Mouse (Mus musculus): ENCODE data around the gene Adam10. TPM values are rescaled to one million over a fixed set of nuclear protein-coding genes. Genes with fewer than 3 reads are reported as not detected.

The Adam10 gene
- total and polyA plus RNA-seq, 2 experiments from 2014 or later: 16.9 to 40.1 TPM

DNA sequence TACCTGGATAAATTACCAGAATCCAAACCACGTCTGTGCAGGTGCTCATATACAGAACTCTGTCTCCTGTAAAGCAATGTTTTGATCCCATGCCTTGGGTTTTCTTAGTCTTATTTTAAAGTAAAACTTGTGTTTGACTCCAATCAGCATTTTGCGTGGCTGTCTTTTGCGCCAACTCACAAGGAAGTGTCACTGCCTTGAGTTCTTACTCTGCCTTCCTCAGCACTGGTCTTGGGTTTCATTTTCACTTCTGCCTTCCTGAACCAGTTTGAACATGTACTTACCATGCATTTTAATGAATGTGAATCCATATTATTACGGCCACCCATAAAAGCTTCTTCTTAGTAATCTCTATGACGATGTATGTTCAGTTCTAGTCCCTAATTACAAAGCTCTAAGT is 82.2 kb downstream of the Adam10 start:
- Histone ChIP-seq H3K9ac (replicated peaks; ENCODE audit: low read length) (no peak overlapping the region), H3K27me3 (ENCODE audit: insufficient read depth, low read length) (no peaks in the 10 kb centered on the region), H3K4me2 (ENCODE audit: low read depth, low read length) (no peak overlapping the region), H3K4me1 (ENCODE audit: insufficient read depth, low read length) (no peaks in the 10 kb centered on the region), H3K36me3 (ENCODE audit: insufficient read depth, low read length) (peaks cover 16% of the 10 kb centered on the region; the same call in 1 of the 2 replicates), H3K4me3 (ENCODE audit: low read length) (no peak overlapping the region), H3K27ac (no peak overlapping the region), H3K9me3 (ENCODE audit: low read length) (no peaks in the 10 kb centered on the region)
- DNase-seq (ENCODE audit: low spot score): no peak
- TF ChIP-seq CTCF (IDR thresholded peaks at IDR 0.05; ENCODE audit: low read depth): no peak
- ATAC-seq: no peak
- WGBS: 89% methylated on average over 5 of the region's 5 CpGs

GRCm38 (mm10) chr9:70775517-70775916 is 96.7 kb downstream of the Adam10 start:
- ATAC-seq (no peak), DNase-seq (ENCODE audit: low spot score) (no peak)
- H3K36me3 ChIP-seq (ENCODE audit: insufficient read depth, low read length): peaks cover 3% of the 10 kb centered on the region; the same call in 1 of the 2 replicates
- no peaks in the 10 kb centered on the region for H3K9me3 ChIP-seq (ENCODE audit: low read length)
- H3K27me3 ChIP-seq (ENCODE audit: insufficient read depth, low read length): no peaks in the 10 kb centered on the region
- H3K27ac ChIP-seq: no peak overlapping the region
- H3K9ac ChIP-seq (replicated peaks; ENCODE audit: low read length): no peak overlapping the region
- H3K4me3 ChIP-seq (ENCODE audit: low read length): no peak overlapping the region
- WGBS: 99% methylated on average over 2 of the region's 2 CpGs
- H3K4me1 ChIP-seq (ENCODE audit: insufficient read depth, low read length): no peaks in the 10 kb centered on the region
- no peak overlapping the region for H3K4me2 ChIP-seq (ENCODE audit: low read depth, low read length)
- TF ChIP-seq CTCF (IDR thresholded peaks at IDR 0.05; ENCODE audit: low read depth): no peak

GRCm38 (mm10) chr9:70782191-70782590 is 103.4 kb downstream of the Adam10 start:
- H3K9me3 ChIP-seq (ENCODE audit: low read length): no peaks in the 10 kb centered on the region
- H3K4me3 ChIP-seq (ENCODE audit: low read length): no peak overlapping the region
- no peak for ATAC-seq
- H3K27me3 ChIP-seq (ENCODE audit: insufficient read depth, low read length): no peaks in the 10 kb centered on the region
- DNase-seq (ENCODE audit: low spot score): no peak
- no peak overlapping the region for H3K4me2 ChIP-seq (ENCODE audit: low read depth, low read length)
- WGBS: 76% methylated on average over 3 of the region's 3 CpGs
- no peaks in the 10 kb centered on the region for H3K4me1 ChIP-seq (ENCODE audit: insufficient read depth, low read length)
- TF ChIP-seq CTCF (IDR thresholded peaks at IDR 0.05; ENCODE audit: low read depth): no peak
- peaks cover 3% of the 10 kb centered on the region; the same call in 1 of the 2 replicates for H3K36me3 ChIP-seq (ENCODE audit: insufficient read depth, low read length)
- no peak overlapping the region for H3K27ac ChIP-seq
- H3K9ac ChIP-seq (replicated peaks; ENCODE audit: low read length): no peak overlapping the region

- no peak overlapping the region for H3K9ac ChIP-seq (replicated peaks; ENCODE audit: low read length)
- no peaks in the 10 kb centered on the region for H3K9me3 ChIP-seq (ENCODE audit: low read length)
- no peak for DNase-seq (ENCODE audit: low spot score)
- no peak overlapping the region for H3K4me3 ChIP-seq (ENCODE audit: low read length)
- no peak for ATAC-seq
- no peaks in the 10 kb centered on the region for H3K36me3 ChIP-seq (ENCODE audit: insufficient read depth, low read length)
- no peaks in the 10 kb centered on the region for H3K4me1 ChIP-seq (ENCODE audit: insufficient read depth, low read length)
- H3K4me2 ChIP-seq (ENCODE audit: low read depth, low read length): no peak overlapping the region
- WGBS: 58% methylated on average over 7 of the region's 7 CpGs
- H3K27ac ChIP-seq: no peak overlapping the region
- no peaks in the 10 kb centered on the region for H3K27me3 ChIP-seq (ENCODE audit: insufficient read depth, low read length)
- TF ChIP-seq CTCF (IDR thresholded peaks at IDR 0.05; ENCODE audit: low read depth): no peak
Measured at GRCm38 (mm10) chr9:70788705-70789104, 109.9 kb downstream of the Adam10 start.

GRCm38 (mm10) chr9:70790621-70791020 is 111.8 kb downstream of the Adam10 start:
- WGBS: 82% methylated on average over 4 of the region's 4 CpGs
- H3K4me3 ChIP-seq (ENCODE audit: low read length): no peak overlapping the region

GRCm38 (mm10) chr9:70794643-70795438 is 116.0 kb downstream of the Adam10 start:
- DNase-seq (ENCODE audit: low spot score): peak; percentile 18
- Histone ChIP-seq H3K27ac (no peak overlapping the region), H3K4me2 (ENCODE audit: low read depth, low read length) (no peak overlapping the region), H3K36me3 (ENCODE audit: insufficient read depth, low read length) (no peaks in the 10 kb centered on the region), H3K9me3 (ENCODE audit: low read length) (no peaks in the 10 kb centered on the region), H3K4me1 (ENCODE audit: insufficient read depth, low read length) (no peaks in the 10 kb centered on the region), H3K27me3 (ENCODE audit: insufficient read depth, low read length) (no peaks in the 10 kb centered on the region), H3K4me3 (ENCODE audit: low read length) (no peak overlapping the region), H3K9ac (replicated peaks; ENCODE audit: low read length) (no peak overlapping the region)
- 68% methylated on average over 15 of the region's 15 CpGs for WGBS
- TF ChIP-seq CTCF (IDR thresholded peaks at IDR 0.05; ENCODE audit: low read depth): no peak
- no peak for ATAC-seq

More at GRCm38 (mm10) chr9:70790621-70791020, 111.8 kb downstream of the Adam10 start:
- Histone ChIP-seq H3K27me3 (ENCODE audit: insufficient read depth, low read length) (no peaks in the 10 kb centered on the region), H3K9ac (replicated peaks; ENCODE audit: low read length) (no peak overlapping the region), H3K36me3 (ENCODE audit: insufficient read depth, low read length) (no peaks in the 10 kb centered on the region), H3K4me2 (ENCODE audit: low read depth, low read length) (no peak overlapping the region), H3K9me3 (ENCODE audit: low read length) (no peaks in the 10 kb centered on the region), H3K27ac (no peak overlapping the region), H3K4me1 (ENCODE audit: insufficient read depth, low read length) (no peaks in the 10 kb centered on the region)
- ATAC-seq (no peak), DNase-seq (ENCODE audit: low spot score) (no peak)
- TF ChIP-seq CTCF (IDR thresholded peaks at IDR 0.05; ENCODE audit: low read depth): no peak

DNA sequence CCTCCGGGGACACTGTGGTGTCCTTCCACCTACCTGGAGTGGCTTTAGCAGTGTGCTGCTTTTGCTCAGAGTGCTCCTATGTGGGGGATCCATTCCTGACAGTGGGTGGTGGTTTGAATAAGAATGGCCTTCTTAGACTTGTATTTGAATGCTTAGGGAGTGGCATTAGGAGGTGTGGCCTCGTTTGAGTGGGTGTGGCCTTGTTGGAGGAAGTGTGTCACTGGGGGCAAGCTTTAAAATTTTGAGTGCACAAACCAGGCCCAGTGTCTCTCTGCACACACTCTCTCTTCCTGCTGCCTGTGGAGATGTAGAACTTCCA is 116.6 kb downstream of the Adam10 start:
- TF ChIP-seq CTCF (IDR thresholded peaks at IDR 0.05; ENCODE audit: low read depth): no peak
- DNase-seq (ENCODE audit: low spot score) (no peak), ATAC-seq (no peak)
- no peaks in the 10 kb centered on the region for H3K4me1 ChIP-seq (ENCODE audit: insufficient read depth, low read length)
- H3K9ac ChIP-seq (replicated peaks; ENCODE audit: low read length): no peak overlapping the region
- no peak overlapping the region for H3K4me3 ChIP-seq (ENCODE audit: low read length)
- H3K4me2 ChIP-seq (ENCODE audit: low read depth, low read length): no peak overlapping the region
- H3K36me3 ChIP-seq (ENCODE audit: insufficient read depth, low read length): no peaks in the 10 kb centered on the region
- no peaks in the 10 kb centered on the region for H3K9me3 ChIP-seq (ENCODE audit: low read length)
- no peaks in the 10 kb centered on the region for H3K27me3 ChIP-seq (ENCODE audit: insufficient read depth, low read length)
- 58% methylated on average over 2 of the region's 2 CpGs for WGBS
- H3K27ac ChIP-seq: no peak overlapping the region
